Mouse (Mus musculus) liver, embryonic 14.5 days (tissue): ENCODE results near the gene Iqcj.

Experiments used
- CTCF ChIP-seq: IDR thresholded peaks from 2 replicates; pipeline ENCODE4 v1.5.1; 2016; ENCODE audit warnings: antibody characterized with exemption, low read depth, control low read depth
- EP300 ChIP-seq: IDR thresholded peaks from 2 replicates; pipeline ENCODE4 v1.6.1; 2016; ENCODE audit warnings: antibody characterized with exemption, low read depth

GRCm38 (mm10) chr3:67902517-67902916 is 10.5 kb downstream of the Iqcj start:
- TF ChIP-seq CTCF (no peak), EP300 (no peak)
